Mouse (Mus musculus): ENCODE measurements around the gene Hint2.

Hint2 gene

GRCm38 (mm10) chr4:43656339-43657109 is at the start of gene Hint2:
TSS of gene Hint2 (minus strand) at chr4:43656466.
- peak; percentile 75 for DNase-seq (ENCODE audit: low spot score)

- no peak for DNase-seq (ENCODE audit: low spot score)
These were observed 49.7 kb upstream of the Hint2 start for GRCm38 (mm10) chr4:43705991-43706390.

GRCm38 (mm10) chr4:43703851-43704250 is 47.6 kb upstream of the Hint2 start:
- no peak for DNase-seq (ENCODE audit: low spot score)

GRCm38 (mm10) chr4:43703439-43703838 is 47.2 kb upstream of the Hint2 start:
- DNase-seq (ENCODE audit: low spot score) = no peak

GRCm38 (mm10) chr4:43700707-43701106 is 44.4 kb upstream of the Hint2 start, which contains the start of gene Olfr70:
TSS of gene Olfr70 (minus strand) at chr4:43700807.
- no peak for DNase-seq (ENCODE audit: low spot score)

GRCm38 (mm10) chr4:43696561-43696960 is 40.3 kb upstream of the Hint2 start:
- no peak for DNase-seq (ENCODE audit: low spot score)

- DNase-seq (ENCODE audit: low spot score) = no peak
These were observed 39.0 kb upstream of the Hint2 start for GRCm38 (mm10) chr4:43695249-43695671.

GRCm38 (mm10) chr4:43694439-43695248 is 38.4 kb upstream of the Hint2 start:
- no peak for DNase-seq (ENCODE audit: low spot score)

- no peak for DNase-seq (ENCODE audit: low spot score)
These were observed 37.6 kb upstream of the Hint2 start for GRCm38 (mm10) chr4:43693806-43694241.

GRCm38 (mm10) chr4:43691026-43691425 is 34.8 kb upstream of the Hint2 start:
- DNase-seq (ENCODE audit: low spot score) = no peak

- no peak for DNase-seq (ENCODE audit: low spot score)
These were observed 33.8 kb upstream of the Hint2 start for GRCm38 (mm10) chr4:43690021-43690420.

- DNase-seq (ENCODE audit: low spot score) = no peak
These were observed 23.3 kb upstream of the Hint2 start for GRCm38 (mm10) chr4:43679416-43680043.

GRCm38 (mm10) chr4:43678541-43678940 is 22.3 kb upstream of the Hint2 start:
- DNase-seq (ENCODE audit: low spot score) = no peak

GRCm38 (mm10) chr4:43675608-43676007 is 19.3 kb upstream of the Hint2 start:
- DNase-seq (ENCODE audit: low spot score) = no peak

GRCm38 (mm10) chr4:43674974-43675373 is 18.7 kb upstream of the Hint2 start:
- DNase-seq (ENCODE audit: low spot score) = no peak

GRCm38 (mm10) chr4:43673703-43674102 is 17.4 kb upstream of the Hint2 start:
- DNase-seq (ENCODE audit: low spot score) = no peak

GRCm38 (mm10) chr4:43672070-43672469 is 15.8 kb upstream of the Hint2 start:
- peak; percentile 75 for DNase-seq (ENCODE audit: low spot score)

- DNase-seq (ENCODE audit: low spot score) = peak; percentile 74
These were observed 13.1 kb upstream of the Hint2 start for GRCm38 (mm10) chr4:43669428-43669794.

GRCm38 (mm10) chr4:43668782-43669427 is 12.6 kb upstream of the Hint2 start, which contains the start of the genes Tmem8b and Fam221b:
TSS of gene Tmem8b (plus strand) at chr4:43668971.
TSS of gene Fam221b (minus strand) at chr4:43669145.
- DNase-seq (ENCODE audit: low spot score) = peak; percentile 80

GRCm38 (mm10) chr4:43666412-43666811 is 10.1 kb upstream of the Hint2 start:
- DNase-seq (ENCODE audit: low spot score) = no peak

GRCm38 (mm10) chr4:43657146-43657545 is 880 bp upstream of the Hint2 start:
- no peak for DNase-seq (ENCODE audit: low spot score)

Measured in ovary, postnatal 10 days (tissue).